Mouse (Mus musculus) hindbrain, embryonic 13.5 days (tissue): ENCODE data around the gene Taar8c. TPM values are rescaled to one million over a fixed set of nuclear protein-coding genes. Genes with fewer than 3 reads are reported as not detected.
"Not testable (repeated sequence)": the region's sequence is repeated elsewhere in the genome, so short reads cannot be mapped to it uniquely, and the experiment has no call there.

Source experiments
- ATAC-seq: fragments of 200-750 bp; cut with Nextera tagmentation; 2 replicates; pipeline ENCODE4 v1.8.0; 2017; ENCODE audit warnings: moderate TSS enrichment; ENCODE audit not compliant: low FRiP score
- H3K27ac ChIP-seq: fragments of 300-500 bp; sonication (generic); 2 replicates; pipeline ENCODE4 v1.5.1; 2015; ENCODE audit warnings: inconsistent platforms, mild to moderate bottlenecking, moderate library complexity
- H3K27me3 ChIP-seq: fragments of 300-500 bp; sonication (generic); 2 replicates; pipeline ENCODE4 v1.6.1; 2015; ENCODE audit warnings: mild to moderate bottlenecking, inconsistent platforms
- H3K36me3 ChIP-seq: fragments of 300-500 bp; sonication (generic); 2 replicates; pipeline ENCODE4 v1.6.1; 2015; ENCODE audit warnings: mild to moderate bottlenecking, inconsistent platforms
- H3K4me1 ChIP-seq: fragments of 300-500 bp; sonication (generic); replicated peaks from 2 replicates; pipeline ENCODE4 v1.6.1; 2015; ENCODE audit warnings: inconsistent platforms
- H3K4me2 ChIP-seq: fragments of 300-500 bp; sonication (generic); 2 replicates; pipeline ENCODE4 v1.6.1; 2015; ENCODE audit warnings: inconsistent platforms, mild to moderate bottlenecking, moderate library complexity
- H3K4me3 ChIP-seq: fragments of 300-500 bp; sonication (generic); 2 replicates; pipeline ENCODE4 v1.5.1; 2015; ENCODE audit warnings: mild to moderate bottlenecking, inconsistent platforms
- H3K9ac ChIP-seq: fragments of 300-500 bp; sonication (generic); 2 replicates; pipeline ENCODE4 v1.6.1; 2015; ENCODE audit warnings: mild to moderate bottlenecking, inconsistent platforms
- H3K9me3 ChIP-seq: fragments of 300-500 bp; sonication (generic); 2 replicates; pipeline ENCODE4 v1.6.1; 2016; ENCODE audit warnings: inconsistent platforms
- WGBS: fragments of 180-500 bp; shearing (Covaris S2); methylation state at CpG from one replicate; pipeline ENCODE4 v1.1.7; 2015; 5-methylcytosine and 5-hydroxymethylcytosine counted together
- polyA plus RNA-seq: library from polyadenylated mRNA; unstranded; fragments of >200 nt; fragmentation: Nextera tagmentation; extraction: Ambion mirVana; gene quantifications from 2 replicates; pipeline ENCODE4 v1.2.1, GENCODE M21; 2015

Taar8c gene
- not detected in 2 replicates for polyA plus RNA-seq

DNA sequence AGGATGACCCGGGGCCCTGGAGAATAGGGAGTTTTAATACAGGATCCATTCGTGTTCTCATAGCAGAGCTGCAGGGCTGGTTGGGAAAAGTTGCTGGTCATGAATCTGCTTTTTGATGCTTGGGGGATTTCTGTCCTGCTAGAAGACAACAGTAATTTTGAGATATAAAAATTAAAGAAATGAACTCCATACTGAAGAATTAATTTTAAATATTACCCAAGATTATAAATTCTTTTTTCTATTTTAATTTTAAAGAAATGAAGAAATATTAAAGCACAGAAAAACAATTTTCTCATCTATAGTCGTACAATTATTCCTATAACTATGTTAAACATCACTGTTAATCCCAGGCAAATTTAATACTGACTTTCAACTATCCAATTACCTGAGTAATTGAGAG lies at the start of gene Taar8c:
Gene Taar8c (minus strand): TSS at position 101 of the 400 bp plus-strand sequence.
- not testable (repeated sequence) for H3K4me2 ChIP-seq, H3K27me3 ChIP-seq, H3K9me3 ChIP-seq, H3K4me1 ChIP-seq, H3K27ac ChIP-seq, H3K9ac ChIP-seq, H3K36me3 ChIP-seq, H3K4me3 ChIP-seq, ATAC-seq
- 93% methylated on average over 1 of the region's 3 CpGs for WGBS

- peak overlapping the region; percentile 85 for H3K4me3 ChIP-seq
- no peak for ATAC-seq
- H3K9me3 ChIP-seq = no peaks in the 10 kb centered on the region
- no peak overlapping the region for H3K27ac ChIP-seq
- peak overlapping the region; percentile 65 for H3K4me2 ChIP-seq
- WGBS = 35% methylated on average over 7 of the region's 7 CpGs
- H3K4me1 ChIP-seq = peaks cover 32% of the 10 kb centered on the region
- peaks cover 7% of the 10 kb centered on the region for H3K36me3 ChIP-seq
- H3K27me3 ChIP-seq = no peaks in the 10 kb centered on the region
- H3K9ac ChIP-seq = peak overlapping the region; percentile 92; the same call in 1 of the 2 replicates
Measured at GRCm38 (mm10) chr10:24150086-24150485, 48.4 kb upstream of the Taar8c start.

- Histone ChIP-seq H3K4me1 (peaks cover 32% of the 10 kb centered on the region), H3K36me3 (peaks cover 6% of the 10 kb centered on the region; the same call in 1 of the 2 replicates), H3K4me3 (peak within 1 kb of the TSS; percentile 85), H3K9ac (peak within 1 kb of the TSS; percentile 92), H3K27ac (peak within 1 kb of the TSS; percentile 85), H3K4me2 (peak within 1 kb of the TSS; percentile 65), H3K27me3 (no peaks in the 10 kb centered on the region), H3K9me3 (no peaks in the 10 kb centered on the region)
- ATAC-seq = peak; percentile 98
- WGBS = under 1% methylated on average over 45 of the region's 45 CpGs
Measured at GRCm38 (mm10) chr10:24149135-24149781, 47.5 kb upstream of the Taar8c start, which contains the start of gene Stx7. TSS of gene Stx7 (plus strand) at chr10:24149302.

GRCm38 (mm10) chr10:24142735-24143134 lies 41.0 kb upstream of the Taar8c start:
- no peaks in the 10 kb centered on the region for H3K9me3 ChIP-seq
- 93% methylated on average over 3 of the region's 3 CpGs for WGBS
- no peak for ATAC-seq
- no peaks in the 10 kb centered on the region for H3K36me3 ChIP-seq
- H3K4me1 ChIP-seq = no peaks in the 10 kb centered on the region
- H3K9ac ChIP-seq = no peak overlapping the region
- H3K27me3 ChIP-seq = no peaks in the 10 kb centered on the region
- no peak overlapping the region for H3K27ac ChIP-seq
- no peak overlapping the region for H3K4me2 ChIP-seq
- H3K4me3 ChIP-seq = no peak overlapping the region

- no peaks in the 10 kb centered on the region for H3K27me3 ChIP-seq
- H3K4me1 ChIP-seq = no peaks in the 10 kb centered on the region
- no peak overlapping the region for H3K4me3 ChIP-seq
- H3K9ac ChIP-seq = no peak overlapping the region
- H3K27ac ChIP-seq = no peak overlapping the region
- H3K4me2 ChIP-seq = no peak overlapping the region
- no peaks in the 10 kb centered on the region for H3K36me3 ChIP-seq
- H3K9me3 ChIP-seq = no peaks in the 10 kb centered on the region
- ATAC-seq = no peak
- whole genome bisulfite sequencing = 80% methylated on average over 2 of the region's 2 CpGs
Measured at GRCm38 (mm10) chr10:24138623-24139261, 37.0 kb upstream of the Taar8c start.

GRCm38 (mm10) chr10:24134071-24134645 lies 32.4 kb upstream of the Taar8c start:
- H3K4me3 ChIP-seq = no peak overlapping the region
- 63% methylated on average over 7 of the region's 7 CpGs for WGBS

DNA sequence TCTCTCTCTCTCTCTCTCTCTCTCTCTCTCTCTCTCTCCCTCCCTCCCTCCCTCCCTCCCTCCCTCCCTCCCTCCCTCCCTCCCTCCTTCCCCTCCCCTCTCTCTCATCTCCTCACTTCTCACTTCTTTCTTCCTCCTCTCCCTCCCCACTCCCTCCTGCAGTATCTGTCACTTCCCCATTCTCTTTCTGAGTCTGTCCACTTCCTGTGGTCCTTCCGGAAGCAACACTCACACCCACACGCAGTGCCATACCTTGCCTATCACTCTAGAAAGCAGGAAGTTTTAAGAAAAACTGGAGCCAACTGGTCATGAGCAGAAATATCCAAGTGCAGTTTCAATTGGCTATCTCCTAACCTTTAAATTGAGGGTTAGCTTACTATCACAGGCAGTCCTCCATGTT lies 31.4 kb upstream of the Taar8c start:
- ATAC-seq = no peak
- no peaks in the 10 kb centered on the region for H3K36me3 ChIP-seq
- no peak overlapping the region for H3K4me2 ChIP-seq
- no peak overlapping the region for H3K4me3 ChIP-seq
- no peaks in the 10 kb centered on the region for H3K27me3 ChIP-seq
- no peak overlapping the region for H3K27ac ChIP-seq
- H3K4me1 ChIP-seq = no peaks in the 10 kb centered on the region
- H3K9ac ChIP-seq = no peak overlapping the region
- no peaks in the 10 kb centered on the region for H3K9me3 ChIP-seq
- 67% methylated on average over 2 of the region's 2 CpGs for WGBS

More at GRCm38 (mm10) chr10:24134071-24134645, 32.4 kb upstream of the Taar8c start:
- H3K9me3 ChIP-seq = no peaks in the 10 kb centered on the region
- no peak overlapping the region for H3K9ac ChIP-seq
- H3K4me2 ChIP-seq = no peak overlapping the region
- H3K27me3 ChIP-seq = no peaks in the 10 kb centered on the region
- H3K36me3 ChIP-seq = no peaks in the 10 kb centered on the region
- no peaks in the 10 kb centered on the region for H3K4me1 ChIP-seq
- ATAC-seq = no peak
- no peak overlapping the region for H3K27ac ChIP-seq

- WGBS = 10% methylated on average over 5 of the region's 5 CpGs
- H3K4me2 ChIP-seq = no peak overlapping the region
- no peak for ATAC-seq
- no peak overlapping the region for H3K4me3 ChIP-seq
- H3K27me3 ChIP-seq = no peaks in the 10 kb centered on the region
- H3K4me1 ChIP-seq = no peaks in the 10 kb centered on the region
- no peak overlapping the region for H3K27ac ChIP-seq
- H3K9ac ChIP-seq = no peak overlapping the region
- no peaks in the 10 kb centered on the region for H3K36me3 ChIP-seq
- no peaks in the 10 kb centered on the region for H3K9me3 ChIP-seq
Measured at GRCm38 (mm10) chr10:24132273-24132672, 30.6 kb upstream of the Taar8c start.

DNA sequence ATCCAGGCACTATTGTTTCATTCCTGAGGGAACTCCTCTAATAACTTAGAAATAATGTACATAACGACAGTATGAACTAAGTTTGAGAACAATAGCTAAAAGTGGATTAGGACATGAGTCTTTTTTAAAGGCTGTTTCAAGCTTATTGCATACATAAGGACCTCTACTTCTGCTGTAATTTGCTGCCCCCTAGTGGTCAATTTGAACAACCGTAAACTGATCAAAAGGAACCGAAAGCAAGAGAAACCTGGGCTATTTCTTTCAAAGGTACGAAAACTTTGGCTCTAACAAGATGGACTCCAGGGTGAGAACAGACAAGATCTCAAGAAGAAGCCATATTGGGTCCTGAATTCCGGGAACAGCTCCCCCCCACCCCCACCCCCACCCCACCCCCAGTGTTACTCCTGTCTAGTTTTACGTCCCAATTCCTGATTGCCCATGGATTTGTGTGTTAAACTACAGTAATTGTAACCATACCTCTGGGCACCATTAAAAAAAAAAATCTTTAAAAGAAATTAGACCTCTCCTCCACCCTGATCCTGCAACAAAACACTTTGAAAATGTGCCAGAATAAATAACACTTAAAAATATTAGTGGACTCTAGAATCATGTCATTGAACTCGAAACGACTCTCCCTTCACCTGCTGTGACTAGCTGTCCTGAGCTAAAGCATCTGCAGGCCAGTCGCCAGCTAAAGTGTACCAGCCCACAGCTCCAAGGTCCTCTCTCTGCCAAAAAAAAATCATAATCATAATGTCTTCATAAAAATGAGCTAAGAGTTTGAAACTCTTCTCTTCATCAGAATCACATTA lies 29.9 kb upstream of the Taar8c start:
- H3K4me1 ChIP-seq = no peaks in the 10 kb centered on the region
- no peak overlapping the region for H3K4me3 ChIP-seq
- 25% methylated on average over 9 of the region's 9 CpGs for WGBS
- ATAC-seq = peak; percentile 82
- no peaks in the 10 kb centered on the region for H3K9me3 ChIP-seq
- H3K4me2 ChIP-seq = no peak overlapping the region
- H3K27ac ChIP-seq = no peak overlapping the region
- no peak overlapping the region for H3K9ac ChIP-seq
- H3K36me3 ChIP-seq = no peaks in the 10 kb centered on the region
- H3K27me3 ChIP-seq = no peaks in the 10 kb centered on the region

DNA sequence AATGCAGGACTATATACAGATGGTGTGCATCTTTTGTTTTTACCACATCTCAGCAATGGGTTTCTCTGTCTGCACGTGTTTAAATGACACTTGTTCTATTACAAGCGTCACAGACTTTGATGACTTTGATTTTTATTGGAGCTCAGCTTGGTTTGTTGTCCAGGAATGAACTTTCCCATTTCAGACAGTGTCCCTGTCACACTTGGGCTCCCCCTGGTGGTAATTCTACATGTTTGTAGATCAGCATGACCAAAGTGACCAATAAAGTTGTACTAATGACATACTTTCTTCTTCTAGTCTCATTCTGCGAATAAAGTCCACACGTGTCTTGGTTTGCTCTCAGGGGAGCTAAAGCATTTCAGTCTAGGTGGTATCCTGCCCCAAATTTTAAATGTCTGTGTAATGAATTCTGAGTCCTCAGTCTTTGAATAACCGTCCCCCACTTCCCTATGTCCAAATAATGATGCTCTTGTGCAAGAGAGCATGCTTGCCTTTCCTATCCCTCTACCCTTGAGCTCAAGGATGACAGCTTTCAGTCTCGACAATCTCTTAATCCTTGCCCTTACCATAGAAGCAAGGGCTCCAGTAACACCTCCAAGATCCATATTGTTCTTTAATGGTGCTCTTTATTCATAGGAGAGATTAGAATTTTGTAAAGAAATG lies 9.5 kb upstream of the Taar8c start:
- ATAC-seq = no peak
- Histone ChIP-seq H3K4me2 (no peak overlapping the region), H3K9me3 (0 out of 2 replicates have a peak, but pooled peaks cover 4% of the 10 kb centered on the region), H3K27ac (no peak overlapping the region), H3K4me3 (no peak overlapping the region), H3K36me3 (no peaks in the 10 kb centered on the region), H3K4me1 (no peaks in the 10 kb centered on the region), H3K9ac (no peak overlapping the region), H3K27me3 (no peaks in the 10 kb centered on the region)
- 57% methylated on average over 6 of the region's 6 CpGs for WGBS

- not testable (repeated sequence) for H3K27ac ChIP-seq
Measured at GRCm38 (mm10) chr10:24109434-24109833, 7.7 kb upstream of the Taar8c start, which contains the start of gene Taar9. TSS of gene Taar9 (minus strand) at chr10:24109534.

More at GRCm38 (mm10) chr10:24109434-24109833, 7.7 kb upstream of the Taar8c start, which contains the start of gene Taar9:
- not testable (repeated sequence) for H3K4me2 ChIP-seq, H3K9me3 ChIP-seq, H3K36me3 ChIP-seq, H3K4me1 ChIP-seq, ATAC-seq, H3K9ac ChIP-seq, H3K4me3 ChIP-seq, H3K27me3 ChIP-seq
- WGBS = 89% methylated on average over 8 of the region's 8 CpGs
